33 mouse cellular contexts compared by ENCODE assay signal in the genomic region with DNA sequence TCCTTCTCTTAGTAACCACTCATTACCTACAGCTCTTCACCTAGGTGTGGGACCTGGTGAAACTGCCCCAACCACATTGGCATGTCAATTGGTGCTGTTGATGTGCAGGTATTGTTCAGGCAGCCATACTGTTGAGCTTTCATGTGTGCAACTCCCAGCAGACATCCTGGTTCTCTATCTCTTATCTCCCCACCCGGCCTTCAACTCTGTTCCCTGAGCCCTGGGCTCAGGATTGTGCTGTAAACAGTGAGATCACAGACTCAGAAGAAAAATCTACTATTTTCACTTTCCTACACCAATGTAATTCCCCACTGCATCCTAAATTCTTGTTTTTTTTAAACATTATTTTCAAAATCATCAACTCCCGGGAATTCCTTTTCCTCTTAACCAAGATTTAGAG.
"Had no signal": no experiment of that assay in that cellular context is flagged by ENCODE, and none has a peak within 500 bp of the region (broad histone marks: within the 10 kb centered on the region; RNA-seq: fewer than 3 reads in every experiment).

No protein-coding gene starts in this region.

- H3K4me2 ChIP-seq: heart, embryonic 11.5 days; heart, embryonic 12.5 days; heart, embryonic 13.5 days; heart, embryonic 15.5 days; hindbrain, embryonic 12.5 days; hindbrain, embryonic 13.5 days; hindbrain, embryonic 14.5 days; hindbrain, embryonic 15.5 days; kidney, embryonic 15.5 days had no signal

- H3K27ac ChIP-seq: heart, adult 2 months; heart, embryonic 13.5 days; heart, embryonic 15.5 days; hindbrain, embryonic 10.5 days; hindbrain, embryonic 12.5 days; hindbrain, embryonic 13.5 days; hindbrain, embryonic 14.5 days; hindbrain, embryonic 15.5 days; hindbrain, postnatal 0 days; kidney, embryonic 15.5 days; kidney, postnatal 0 days; layer of hippocampus, adult 2 months; left cerebral cortex, adult 2 months had no signal

- H3K9me3 ChIP-seq: heart, embryonic 12.5 days; heart, embryonic 13.5 days; heart, embryonic 15.5 days; hindbrain, embryonic 10.5 days; hindbrain, embryonic 12.5 days; hindbrain, embryonic 13.5 days; hindbrain, embryonic 15.5 days; kidney, embryonic 15.5 days had no signal

- H3K36me3 ChIP-seq: heart, embryonic 12.5 days; heart, embryonic 13.5 days; heart, embryonic 15.5 days; hindbrain, embryonic 10.5 days; hindbrain, embryonic 12.5 days; hindbrain, embryonic 13.5 days; hindbrain, embryonic 15.5 days; kidney, embryonic 15.5 days had no signal

- H3K4me3 ChIP-seq: heart, adult 2 months; heart, embryonic 12.5 days; heart, embryonic 13.5 days; heart, embryonic 15.5 days; hindbrain, embryonic 10.5 days; hindbrain, embryonic 12.5 days; hindbrain, embryonic 13.5 days; hindbrain, embryonic 15.5 days; kidney, embryonic 15.5 days; layer of hippocampus, adult 2 months; left cerebral cortex, adult 2 months had no signal

- ATAC-seq: hindbrain, embryonic 16.5 days; hindbrain, postnatal 0 days; inflammation-experienced regulatory T-cells, adult 6 months had no signal

- H3K9ac ChIP-seq: heart, embryonic 12.5 days; heart, embryonic 13.5 days; heart, embryonic 15.5 days; hindbrain, embryonic 12.5 days; hindbrain, embryonic 13.5 days; hindbrain, embryonic 14.5 days; hindbrain, embryonic 15.5 days; kidney, embryonic 15.5 days had no signal

- DNase-seq: heart, adult 2 months; heart, postnatal 10 days; heart, postnatal 14 days; heart, postnatal 36 days; heart, postnatal 4 days; kidney, adult 11 months; kidney, adult 18-20 months; kidney, adult 2 months; kidney, adult 8-10 months; kidney, adult 9 months; kidney, postnatal 10 days; kidney, postnatal 14 days; kidney, postnatal 25 days; kidney, postnatal 36 days; kidney, postnatal 4 days; layer of hippocampus, adult 9-11 months; layer of hippocampus, postnatal 36 days had no signal

- H3K27me3 ChIP-seq: heart, embryonic 12.5 days; heart, embryonic 13.5 days; heart, embryonic 15.5 days; hindbrain, embryonic 12.5 days; hindbrain, embryonic 13.5 days; hindbrain, embryonic 15.5 days; kidney, embryonic 15.5 days had no signal
